Mouse (Mus musculus): ENCODE results near the gene Rnf216. TPM values are rescaled to one million over a fixed set of nuclear protein-coding genes. Genes with fewer than 3 reads are reported as not detected.

The Rnf216 gene
- polyA plus RNA-seq, 1 experiment: 2.4 TPM

GRCm38 (mm10) chr5:143035271-143035670, 77.5 kb downstream of the Rnf216 start:
- H3K27me3 ChIP-seq (ENCODE audit: control insufficient read depth): no peaks in the 10 kb centered on the region
- H3K4me1 ChIP-seq (ENCODE audit: control insufficient read depth): peaks cover 56% of the 10 kb centered on the region
- TF ChIP-seq TAL1 (IDR thresholded peaks at IDR 0.05; ENCODE audit: low read length) (no peak), GATA1 (IDR thresholded peaks at IDR 0.05; ENCODE audit: low read length) (no peak)
- no peaks in the 10 kb centered on the region for H3K9me3 ChIP-seq (ENCODE audit: control insufficient read depth, low read length)
- peaks cover 72% of the 10 kb centered on the region for H3K36me3 ChIP-seq (ENCODE audit: control insufficient read depth)
- H3K4me3 ChIP-seq (replicated peaks): no peak overlapping the region

- Histone ChIP-seq H3K9me3 (ENCODE audit: control insufficient read depth, low read length) (no peaks in the 10 kb centered on the region), H3K4me1 (ENCODE audit: control insufficient read depth) (peaks cover 51% of the 10 kb centered on the region), H3K27me3 (ENCODE audit: control insufficient read depth) (no peaks in the 10 kb centered on the region), H3K36me3 (ENCODE audit: control insufficient read depth) (peaks cover 70% of the 10 kb centered on the region), H3K4me3 (replicated peaks) (no peak overlapping the region)
- no peak for TF ChIP-seq GATA1 (IDR thresholded peaks at IDR 0.05; ENCODE audit: low read length)
- TF ChIP-seq TAL1 (IDR thresholded peaks at IDR 0.05; ENCODE audit: low read length): no peak
These were observed 78.7 kb downstream of the Rnf216 start for GRCm38 (mm10) chr5:143034108-143034507.

- Histone ChIP-seq H3K4me3 (replicated peaks) (no peak overlapping the region), H3K36me3 (ENCODE audit: control insufficient read depth) (peaks cover 69% of the 10 kb centered on the region), H3K4me1 (ENCODE audit: control insufficient read depth) (peaks cover 48% of the 10 kb centered on the region), H3K9me3 (ENCODE audit: control insufficient read depth, low read length) (no peaks in the 10 kb centered on the region), H3K27me3 (ENCODE audit: control insufficient read depth) (no peaks in the 10 kb centered on the region)
- TF ChIP-seq GATA1 (IDR thresholded peaks at IDR 0.05; ENCODE audit: low read length) (no peak), TAL1 (IDR thresholded peaks at IDR 0.05; ENCODE audit: low read length) (no peak)
These were observed 79.5 kb downstream of the Rnf216 start for GRCm38 (mm10) chr5:143033277-143033676.

- Histone ChIP-seq H3K9me3 (ENCODE audit: control insufficient read depth, low read length) (no peaks in the 10 kb centered on the region), H3K27me3 (ENCODE audit: control insufficient read depth) (no peaks in the 10 kb centered on the region), H3K36me3 (ENCODE audit: control insufficient read depth) (peaks cover 69% of the 10 kb centered on the region), H3K4me1 (ENCODE audit: control insufficient read depth) (peaks cover 45% of the 10 kb centered on the region), H3K4me3 (replicated peaks) (no peak overlapping the region)
- TF ChIP-seq TAL1 (IDR thresholded peaks at IDR 0.05; ENCODE audit: low read length) (no peak), GATA1 (IDR thresholded peaks at IDR 0.05; ENCODE audit: low read length) (no peak)
These were observed 80.1 kb downstream of the Rnf216 start for GRCm38 (mm10) chr5:143032639-143033146.

- no peak overlapping the region for H3K4me3 ChIP-seq (replicated peaks)
- H3K27me3 ChIP-seq (ENCODE audit: control insufficient read depth): no peaks in the 10 kb centered on the region
- no peaks in the 10 kb centered on the region for H3K9me3 ChIP-seq (ENCODE audit: control insufficient read depth, low read length)
- H3K4me1 ChIP-seq (ENCODE audit: control insufficient read depth): peaks cover 37% of the 10 kb centered on the region
- TF ChIP-seq TAL1 (IDR thresholded peaks at IDR 0.05; ENCODE audit: low read length) (no peak), GATA1 (IDR thresholded peaks at IDR 0.05; ENCODE audit: low read length) (no peak)
- H3K36me3 ChIP-seq (ENCODE audit: control insufficient read depth): peaks cover 75% of the 10 kb centered on the region
These were observed 81.1 kb downstream of the Rnf216 start for GRCm38 (mm10) chr5:143031681-143032080.

GRCm38 (mm10) chr5:143031193-143031592, 81.6 kb downstream of the Rnf216 start:
- Histone ChIP-seq H3K36me3 (ENCODE audit: control insufficient read depth) (peaks cover 79% of the 10 kb centered on the region), H3K4me1 (ENCODE audit: control insufficient read depth) (peaks cover 32% of the 10 kb centered on the region), H3K27me3 (ENCODE audit: control insufficient read depth) (no peaks in the 10 kb centered on the region), H3K9me3 (ENCODE audit: control insufficient read depth, low read length) (no peaks in the 10 kb centered on the region), H3K4me3 (replicated peaks) (no peak overlapping the region)
- TF ChIP-seq TAL1 (IDR thresholded peaks at IDR 0.05; ENCODE audit: low read length): no peak
- no peak for TF ChIP-seq GATA1 (IDR thresholded peaks at IDR 0.05; ENCODE audit: low read length)

- peaks cover 86% of the 10 kb centered on the region for H3K36me3 ChIP-seq (ENCODE audit: control insufficient read depth)
- no peak overlapping the region for H3K4me3 ChIP-seq (replicated peaks)
- H3K27me3 ChIP-seq (ENCODE audit: control insufficient read depth): no peaks in the 10 kb centered on the region
- peaks cover 27% of the 10 kb centered on the region for H3K4me1 ChIP-seq (ENCODE audit: control insufficient read depth)
- no peaks in the 10 kb centered on the region for H3K9me3 ChIP-seq (ENCODE audit: control insufficient read depth, low read length)
- no peak for TF ChIP-seq GATA1 (IDR thresholded peaks at IDR 0.05; ENCODE audit: low read length)
- TF ChIP-seq TAL1 (IDR thresholded peaks at IDR 0.05; ENCODE audit: low read length): no peak
These were observed 88.9 kb downstream of the Rnf216 start for GRCm38 (mm10) chr5:143023887-143024286.

- H3K4me1 ChIP-seq (ENCODE audit: control insufficient read depth): peaks cover 21% of the 10 kb centered on the region
- peaks cover 86% of the 10 kb centered on the region for H3K36me3 ChIP-seq (ENCODE audit: control insufficient read depth)
- no peak for TF ChIP-seq GATA1 (IDR thresholded peaks at IDR 0.05; ENCODE audit: low read length)
- no peak for TF ChIP-seq TAL1 (IDR thresholded peaks at IDR 0.05; ENCODE audit: low read length)
- H3K4me3 ChIP-seq (replicated peaks): no peak overlapping the region
- no peaks in the 10 kb centered on the region for H3K9me3 ChIP-seq (ENCODE audit: control insufficient read depth, low read length)
- H3K27me3 ChIP-seq (ENCODE audit: control insufficient read depth): no peaks in the 10 kb centered on the region
These were observed 89.8 kb downstream of the Rnf216 start for GRCm38 (mm10) chr5:143022956-143023355.

GRCm38 (mm10) chr5:143017401-143017800, 95.4 kb downstream of the Rnf216 start:
- Histone ChIP-seq H3K4me1 (ENCODE audit: control insufficient read depth) (peaks cover 4% of the 10 kb centered on the region), H3K9me3 (ENCODE audit: control insufficient read depth, low read length) (no peaks in the 10 kb centered on the region), H3K27me3 (ENCODE audit: control insufficient read depth) (no peaks in the 10 kb centered on the region), H3K36me3 (ENCODE audit: control insufficient read depth) (peaks cover 82% of the 10 kb centered on the region), H3K4me3 (replicated peaks) (no peak overlapping the region)
- no peak for TF ChIP-seq TAL1 (IDR thresholded peaks at IDR 0.05; ENCODE audit: low read length)
- TF ChIP-seq GATA1 (IDR thresholded peaks at IDR 0.05; ENCODE audit: low read length): no peak

GRCm38 (mm10) chr5:143009383-143009782, 103.4 kb downstream of the Rnf216 start:
- Histone ChIP-seq H3K4me1 (ENCODE audit: control insufficient read depth) (no peaks in the 10 kb centered on the region), H3K36me3 (ENCODE audit: control insufficient read depth) (peaks cover 52% of the 10 kb centered on the region), H3K4me3 (replicated peaks) (no peak overlapping the region), H3K27me3 (ENCODE audit: control insufficient read depth) (no peaks in the 10 kb centered on the region), H3K9me3 (ENCODE audit: control insufficient read depth, low read length) (no peaks in the 10 kb centered on the region)
- no peak for TF ChIP-seq GATA1 (IDR thresholded peaks at IDR 0.05; ENCODE audit: low read length)
- TF ChIP-seq TAL1 (IDR thresholded peaks at IDR 0.05; ENCODE audit: low read length): no peak
